Mouse (Mus musculus) A20 (cell line): ENCODE results near the gene Myef2.
"Not testable (repeated sequence)": the region's sequence is repeated elsewhere in the genome, so short reads cannot be mapped to it uniquely, and the experiment has no call there.

Experiments
- DNase-seq: peaks from one replicate; pipeline ENCODE4 v3.0.0-alpha.2; 2011; ENCODE audit warnings: low read depth, low spot score

Myef2 gene

GRCm38 (mm10) chr2:125123477-125123852 is at the start of gene Myef2:
TSS of gene Myef2 (minus strand) at chr2:125123661.
- DNase-seq: peak; percentile 90

DNA sequence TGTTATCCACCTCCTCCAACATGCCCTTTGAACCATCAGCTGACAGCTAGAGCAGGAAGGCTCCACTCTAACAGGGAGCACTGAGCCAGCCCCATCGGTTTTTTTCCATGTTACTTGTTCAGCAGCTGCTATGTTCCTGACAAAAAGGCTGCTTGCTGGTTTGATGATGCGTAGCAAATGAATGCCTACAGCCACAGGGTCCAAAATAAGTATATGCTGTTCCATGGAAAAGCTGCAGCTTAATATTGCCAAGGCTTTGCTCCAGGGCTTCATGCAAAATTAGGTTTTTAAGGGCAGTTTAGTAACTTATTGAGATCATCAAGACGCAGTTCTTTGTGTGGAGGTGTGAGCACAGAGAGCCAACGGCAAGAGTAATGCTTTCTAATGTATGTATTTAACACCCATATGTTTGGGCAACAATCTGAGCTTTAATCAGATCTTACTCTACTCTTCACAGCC is 38.6 kb upstream of the Myef2 start:
- DNase-seq: no peak

DNA sequence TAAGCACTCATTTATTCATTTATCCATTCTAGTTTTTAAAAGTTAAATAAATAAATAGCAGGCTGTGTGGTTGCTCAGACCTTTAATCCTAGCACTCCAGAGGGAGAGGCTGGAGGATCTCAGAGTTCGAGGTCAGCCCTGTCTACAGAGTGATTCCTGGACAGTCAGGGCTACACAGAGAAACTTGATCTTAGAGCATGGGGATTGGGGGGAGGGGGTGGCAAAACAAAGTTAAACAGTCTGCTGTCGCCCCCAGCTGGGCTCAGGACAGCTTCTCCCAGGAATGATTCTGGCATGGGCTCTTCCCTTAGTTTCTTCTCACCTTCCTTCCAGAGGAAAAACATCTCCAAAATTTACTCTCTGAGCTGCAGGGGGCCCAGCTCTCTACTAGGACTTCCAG is 32.0 kb upstream of the Myef2 start:
- no peak for DNase-seq

DNA sequence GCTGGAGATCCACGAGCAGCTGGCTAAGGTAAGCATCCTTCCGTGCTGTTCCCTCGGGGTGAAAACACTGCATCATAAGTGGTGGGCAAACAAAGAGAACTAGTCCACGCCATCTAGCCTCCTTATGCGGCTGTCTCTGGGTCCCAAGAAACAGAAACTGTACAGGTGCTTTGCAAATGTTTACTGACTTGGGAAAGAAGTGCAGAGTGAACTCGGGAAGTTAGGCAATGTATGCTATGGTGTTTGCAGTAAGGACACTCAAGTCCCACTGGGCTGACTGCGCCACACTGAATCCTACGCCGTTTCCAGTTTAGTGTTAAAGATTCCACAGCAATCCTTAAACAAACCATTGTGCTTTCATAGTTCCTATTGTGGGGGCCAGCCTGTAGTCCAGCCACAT is 30.8 kb upstream of the Myef2 start:
- DNase-seq: no peak

- DNase-seq: no peak
Observed at GRCm38 (mm10) chr2:125152388-125152787, 28.9 kb upstream of the Myef2 start, which contains the start of gene Slc12a1. TSS of gene Slc12a1 (plus strand) at chr2:125152505.

- no peak for DNase-seq
Observed at GRCm38 (mm10) chr2:125142336-125142735, 18.9 kb upstream of the Myef2 start.

- no peak for DNase-seq
Observed at GRCm38 (mm10) chr2:125136846-125137245, 13.4 kb upstream of the Myef2 start.

DNA sequence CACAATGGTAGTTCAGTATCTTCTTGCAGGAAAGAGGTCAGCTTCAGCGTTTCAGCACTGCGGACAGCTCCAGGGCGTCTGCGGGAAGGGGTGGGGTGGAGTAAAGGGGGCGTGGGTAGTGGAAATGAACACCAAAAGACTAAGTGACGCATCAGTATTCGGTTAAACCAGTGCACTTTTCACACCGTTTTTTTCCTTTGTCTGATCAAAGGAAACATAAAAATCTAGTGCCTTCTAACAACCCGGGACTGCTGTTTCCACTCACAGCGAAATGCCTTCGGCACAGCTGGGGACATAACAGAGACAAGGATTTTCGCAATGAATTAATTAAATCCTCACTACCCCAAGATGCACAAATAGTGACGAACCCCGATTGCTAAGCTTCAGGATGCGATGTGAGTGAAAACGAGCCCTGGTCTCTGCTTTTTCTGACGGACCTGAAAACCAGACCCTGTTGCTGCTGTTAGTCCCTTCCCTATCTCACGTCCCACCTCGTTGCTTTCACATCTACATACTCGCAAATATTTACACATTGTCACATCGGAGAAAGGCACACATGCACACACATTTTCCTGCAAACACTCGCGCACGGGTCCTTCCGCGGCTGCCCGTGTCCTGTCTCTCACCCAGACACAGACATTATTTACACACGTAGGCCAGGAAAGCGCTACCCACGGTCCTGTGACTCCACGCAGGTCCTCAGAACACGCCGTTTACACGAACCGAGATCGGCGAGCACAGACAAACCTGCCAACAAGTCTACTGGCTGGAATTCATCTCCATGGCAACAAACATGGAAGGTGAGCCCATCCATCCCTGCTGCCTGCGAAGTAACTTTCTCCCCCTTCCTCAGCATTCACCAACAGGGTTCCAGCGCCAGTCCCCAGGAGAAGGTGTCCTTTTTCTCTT is 12.7 kb upstream of the Myef2 start, which contains the start of gene Ctxn2:
Ctxn2 (plus strand) TSS at position 790 of the 909 bp plus-strand sequence.
- no peak for DNase-seq

- DNase-seq: no peak
Observed at GRCm38 (mm10) chr2:125134113-125134512, 10.7 kb upstream of the Myef2 start.

- DNase-seq: no peak
Observed at GRCm38 (mm10) chr2:125126792-125127191, 3.3 kb upstream of the Myef2 start.

GRCm38 (mm10) chr2:125125824-125126223 is 2.4 kb upstream of the Myef2 start:
- no peak for DNase-seq

GRCm38 (mm10) chr2:125122624-125123476 is 611 bp downstream of the Myef2 start:
- peak; percentile 54 for DNase-seq

DNA sequence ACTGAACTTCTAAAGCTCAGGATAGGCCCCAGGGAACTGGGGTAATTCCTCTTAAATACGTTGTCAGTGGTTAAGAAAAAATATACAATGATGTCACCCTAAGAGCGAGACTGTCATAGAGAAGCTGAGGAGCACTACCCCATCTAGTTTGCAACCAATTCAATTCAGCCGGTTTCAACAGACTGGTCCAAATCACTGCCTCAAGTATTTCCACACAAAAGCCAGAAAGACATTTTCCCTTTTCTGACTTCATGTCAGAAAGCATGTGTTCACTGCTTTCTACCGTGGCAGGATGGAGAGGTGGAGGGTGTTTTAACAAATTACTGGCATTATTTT is 1.2 kb downstream of the Myef2 start:
- DNase-seq: peak; percentile 51

- DNase-seq: no peak
Observed at GRCm38 (mm10) chr2:125119381-125120110, 3.9 kb downstream of the Myef2 start.

GRCm38 (mm10) chr2:125106536-125106935 is 16.9 kb downstream of the Myef2 start:
- DNase-seq: not testable (repeated sequence)

GRCm38 (mm10) chr2:125104491-125104890 is 19.0 kb downstream of the Myef2 start:
- DNase-seq: not testable (repeated sequence)

- not testable (repeated sequence) for DNase-seq
Observed at GRCm38 (mm10) chr2:125092123-125092522, 31.3 kb downstream of the Myef2 start.

DNA sequence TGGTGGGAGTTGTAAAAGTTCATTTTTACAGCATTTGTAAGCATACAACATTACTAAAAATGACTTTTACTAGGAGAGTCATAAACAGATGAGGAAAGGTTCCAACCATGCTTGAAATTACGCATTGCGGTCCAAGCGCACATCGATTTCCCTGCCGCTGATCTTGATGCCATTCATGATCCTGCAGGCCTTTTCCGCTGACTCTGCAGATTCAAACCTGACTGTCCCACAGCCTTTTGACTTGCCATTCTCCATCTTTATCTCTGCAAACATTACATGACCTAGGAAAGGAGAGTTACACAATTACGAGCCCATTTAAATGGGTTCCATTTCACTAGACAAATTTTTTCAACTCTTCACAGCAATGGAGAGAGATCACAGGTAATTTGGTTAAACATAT is 34.7 kb downstream of the Myef2 start:
- no peak for DNase-seq

DNA sequence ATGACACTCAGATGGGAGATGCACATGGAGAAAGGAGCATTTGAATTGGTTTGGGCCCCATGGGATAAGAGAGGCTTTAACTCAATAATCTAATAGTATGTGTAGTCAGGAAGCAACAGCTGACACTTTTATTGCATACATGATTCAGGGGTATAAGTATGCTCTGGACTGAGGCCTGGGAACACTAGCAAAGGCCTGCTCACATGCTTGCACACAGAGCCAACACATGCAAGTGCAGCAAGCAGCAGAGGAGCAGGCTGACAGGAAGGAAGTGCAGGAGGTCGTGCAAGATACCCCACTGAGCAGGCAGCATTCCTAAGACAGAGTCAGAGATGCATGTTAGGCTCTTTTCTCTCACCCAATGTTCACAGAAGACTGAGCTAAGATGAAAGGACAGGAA is 39.6 kb downstream of the Myef2 start:
- no peak for DNase-seq

- no peak for DNase-seq
Observed at GRCm38 (mm10) chr2:125073056-125073780, 50.2 kb downstream of the Myef2 start.

GRCm38 (mm10) chr2:125068696-125069095 is 54.8 kb downstream of the Myef2 start:
- no peak for DNase-seq
